Mouse (Mus musculus) cerebellum, adult 2 months (tissue): ENCODE results near the gene Tmem50a. TPM values are rescaled to one million over a fixed set of nuclear protein-coding genes. Genes with fewer than 3 reads are reported as not detected.

Source experiments
- DNase-seq, 2 experiments: peaks; one replicate each; pipeline ENCODE4 v3.0.0; 2021
- H3K27ac ChIP-seq: fragments of 200-500 bp; 2 replicates; pipeline ENCODE4 v1.5.1; 2012; ENCODE audit warnings: low read length, control low read depth, inconsistent platforms; ENCODE audit not compliant: insufficient read depth
- H3K27me3 ChIP-seq: fragments of 200-500 bp; 2 replicates; pipeline ENCODE4 v1.6.1; 2012; ENCODE audit warnings: inconsistent platforms, mild to moderate bottlenecking, low read length, moderate library complexity; ENCODE audit not compliant: control insufficient read depth, insufficient read depth
- H3K4me1 ChIP-seq: fragments of 200-500 bp; 2 replicates; pipeline ENCODE4 v1.6.1; 2011; ENCODE audit warnings: low read length; ENCODE audit not compliant: control insufficient read depth, insufficient read depth
- H3K4me3 ChIP-seq: fragments of 200-500 bp; replicated peaks from 2 replicates; pipeline ENCODE3; 2011; ENCODE audit warnings: mild to moderate bottlenecking, low read depth, low read length, control low read depth; ENCODE audit not compliant: insufficient read depth
- CTCF ChIP-seq: fragments of 200-500 bp; IDR thresholded peaks from 2 replicates; pipeline ENCODE4 v1.5.1; 2011; ENCODE audit warnings: low read depth, mild to moderate bottlenecking, control low read depth, low read length, moderate library complexity, borderline replicate concordance; ENCODE audit not compliant: insufficient read depth
- POLR2A ChIP-seq: fragments of 200-500 bp; IDR thresholded peaks from 2 replicates; pipeline ENCODE4 v1.6.1; 2011; ENCODE audit warnings: low read length, control low read depth, borderline replicate concordance; ENCODE audit not compliant: insufficient read depth
- WGBS: fragments of 180-500 bp; shearing (Covaris S2); methylation state at CpG from one replicate; pipeline ENCODE4 v1.1.7; 2018; 5-methylcytosine and 5-hydroxymethylcytosine counted together
- polyA plus RNA-seq: library from polyadenylated mRNA; depleted of rRNA; stranded (reverse); fragments of >200 nt; gene quantifications from 2 replicates; pipeline ENCODE4 v1.2.3, GENCODE M21; 2012; rRNA removed

Tmem50a gene
- polyA plus RNA-seq, 1 experiment = 111 TPM

DNA sequence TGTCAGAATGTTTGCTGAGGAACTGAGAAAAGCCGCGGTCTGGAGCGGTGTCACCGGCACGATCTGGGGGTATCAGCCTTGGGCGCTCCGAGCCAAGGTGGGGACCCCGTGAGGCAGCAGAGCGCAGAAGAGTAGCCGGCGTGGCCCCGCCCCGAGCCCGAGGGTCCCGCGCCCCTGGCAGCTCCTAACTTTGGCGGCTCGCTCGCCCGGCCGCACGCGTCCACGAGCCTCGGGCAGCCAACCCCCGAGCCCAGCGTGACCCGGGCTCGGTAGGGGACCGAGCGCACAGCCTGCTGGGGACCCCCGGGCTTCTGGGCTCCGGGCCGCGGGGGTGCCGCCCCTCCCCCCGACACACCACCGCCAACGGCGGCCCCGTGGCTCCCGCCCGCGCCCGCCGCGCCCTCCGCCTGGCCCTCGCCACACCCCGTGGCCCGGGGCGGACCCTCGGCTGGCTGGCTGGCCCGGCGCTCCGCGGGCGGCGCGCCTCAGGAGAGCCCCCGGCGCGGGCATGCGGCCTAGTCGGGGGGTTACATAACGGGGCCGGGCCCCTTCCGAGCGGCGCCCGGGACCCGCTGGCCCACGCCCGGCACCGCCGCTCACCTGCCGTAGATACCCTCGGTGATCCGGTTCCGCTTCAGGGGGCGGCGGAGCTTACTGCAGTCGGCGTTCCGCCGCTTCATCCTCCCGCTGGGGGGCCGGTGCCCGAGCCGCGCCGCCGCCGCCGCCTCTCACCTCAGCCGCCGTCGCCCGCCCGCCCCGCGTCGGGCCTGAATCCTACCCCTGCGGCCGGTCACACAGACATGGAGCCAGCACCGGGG lies 62.2 kb downstream of the Tmem50a start:
- Histone ChIP-seq H3K4me1 (peaks cover 5% of the 10 kb centered on the region; the same call in 1 of the 2 replicates), H3K27me3 (no peaks in the 10 kb centered on the region), H3K4me3 (peak overlapping the region; percentile 71), H3K27ac (peak overlapping the region; percentile 89)
- DNase-seq = peak; percentile 53 to 55
- TF ChIP-seq CTCF = no peak
- TF ChIP-seq POLR2A = no peak
- under 1% methylated on average over 96 of the region's 106 CpGs for WGBS

- Histone ChIP-seq H3K4me3 (peak overlapping the region; percentile 71), H3K27ac (no peak overlapping the region), H3K4me1 (peaks cover 5% of the 10 kb centered on the region; the same call in 1 of the 2 replicates), H3K27me3 (no peaks in the 10 kb centered on the region)
- WGBS = 2% methylated on average over 14 of the region's 14 CpGs
- DNase-seq = peak; percentile 17 to 33
- TF ChIP-seq CTCF (no peak), POLR2A (no peak)
Observed at GRCm38 (mm10) chr4:134851876-134852275, 62.9 kb downstream of the Tmem50a start.

DNA sequence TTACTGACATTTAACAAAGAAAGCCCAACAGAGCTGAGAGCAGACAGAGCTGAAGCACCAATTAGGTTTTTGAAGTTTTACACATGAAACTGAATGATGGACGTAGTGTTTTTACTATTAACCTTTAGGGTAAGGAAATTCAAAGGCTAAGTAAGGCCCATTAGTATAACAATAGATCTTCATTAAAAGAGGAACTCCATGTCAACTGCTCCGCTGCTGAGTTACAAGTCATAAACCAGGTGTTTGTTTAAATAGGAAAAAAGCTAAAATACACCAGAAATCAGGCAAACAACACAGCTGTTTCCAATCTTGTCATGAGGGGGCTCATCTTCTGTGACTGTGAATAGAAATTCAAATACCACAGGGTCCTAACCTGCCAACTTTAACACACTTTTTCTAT lies 63.6 kb downstream of the Tmem50a start:
- H3K4me1 ChIP-seq = peaks cover 5% of the 10 kb centered on the region; the same call in 1 of the 2 replicates
- H3K27me3 ChIP-seq = no peaks in the 10 kb centered on the region
- H3K4me3 ChIP-seq = peak overlapping the region; percentile 14
- no peak overlapping the region for H3K27ac ChIP-seq
- 48% methylated on average over 2 of the region's 2 CpGs for WGBS
- no peak for DNase-seq
- no peak for TF ChIP-seq CTCF
- no peak for TF ChIP-seq POLR2A

GRCm38 (mm10) chr4:134850551-134850950 lies 64.3 kb downstream of the Tmem50a start:
- no peak for DNase-seq
- H3K4me3 ChIP-seq = peak overlapping the region; percentile 34
- TF ChIP-seq CTCF (no peak), POLR2A (no peak)
- H3K27ac ChIP-seq = no peak overlapping the region
- H3K27me3 ChIP-seq = no peaks in the 10 kb centered on the region
- H3K4me1 ChIP-seq = peaks cover 9% of the 10 kb centered on the region
- 17% methylated on average over 4 of the region's 4 CpGs for WGBS

Other genes starting within 250 kb of the Tmem50a start
- gene Man1c1, start 210.7 kb downstream of the Tmem50a start, polyA plus RNA-seq = 30.1 and 36.3 TPM in 2 replicates
- 16.0 and 18.5 TPM in 2 replicates for gene Ldlrap1, start 147.0 kb downstream of the Tmem50a start, polyA plus RNA-seq
- 46.4 and 47.7 TPM in 2 replicates for gene Maco1, start 61.7 kb downstream of the Tmem50a start, polyA plus RNA-seq
- gene Rhd, start 50.5 kb downstream of the Tmem50a start, polyA plus RNA-seq = 1.0 and 1.1 TPM in 2 replicates
- 478 and 508 TPM in 2 replicates for gene Rsrp1, start 8.6 kb upstream of the Tmem50a start, polyA plus RNA-seq
- gene Syf2, start 15.9 kb upstream of the Tmem50a start, polyA plus RNA-seq = 95.4 and 99.7 TPM in 2 replicates
- 0.05 TPM in 1 of 2 replicates, not detected in the other for gene Runx3, start 205.6 kb upstream of the Tmem50a start, polyA plus RNA-seq